ENCODE assay signal across 8 mouse cellular contexts in the genomic region with DNA sequence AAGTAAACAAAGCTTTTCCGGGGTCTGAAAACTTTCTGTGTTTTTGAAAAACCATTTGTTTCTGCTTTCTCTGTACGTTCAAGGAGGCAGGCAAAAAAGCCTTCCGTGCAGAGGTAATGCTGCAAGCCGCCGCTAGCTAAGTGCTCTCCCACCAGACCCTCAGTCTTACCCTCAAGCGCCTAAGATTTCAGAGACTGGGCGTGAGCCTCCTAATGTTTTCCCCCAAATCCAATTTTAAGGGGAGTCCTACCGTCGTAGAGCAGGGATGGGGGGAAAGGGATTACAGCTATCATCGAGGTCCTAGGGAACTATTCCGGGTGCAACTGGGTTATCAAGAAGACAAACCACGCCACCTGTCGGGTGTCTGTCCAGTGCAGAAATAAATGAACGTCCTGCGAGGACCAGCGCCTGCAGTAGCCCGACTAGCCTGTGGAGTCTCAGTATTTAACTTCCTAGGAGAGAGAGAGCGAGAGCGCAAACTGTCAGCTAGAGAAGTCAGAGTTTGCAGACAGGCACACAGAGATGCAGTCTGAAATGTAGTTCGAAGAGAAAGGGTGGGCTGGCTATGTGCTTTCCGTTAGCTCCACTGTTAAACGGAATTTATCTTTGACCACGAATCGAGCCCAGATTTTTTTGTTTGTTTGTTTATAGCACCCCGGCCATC. TPM values are rescaled to one million over a fixed set of nuclear protein-coding genes. Genes with fewer than 3 reads are reported as not detected.
DNase-seq lines count a peak whose midpoint lies in the region.

No protein-coding gene starts in this region.

- no peak overlapping the region for H3K27ac ChIP-seq in hindbrain, embryonic 10.5 days

- peaks cover 11% of the 10 kb centered on the region for H3K4me1 ChIP-seq in hindbrain, embryonic 10.5 days (replicated peaks)

- DNase-seq in MEL-GATA-1-ER (ENCODE audit: extremely low read depth, low read depth) = peak; percentile 71
- peak; percentile 55 for DNase-seq in cerebellum, adult 11-12 months
- DNase-seq in forelimb bud, embryonic 11.5 days (ENCODE audit: low read depth, low spot score) = peak; percentile 82
- DNase-seq in hindbrain, embryonic 10.5 days (ENCODE audit: low spot score) = peak; percentile 85
- peak; percentile 57 to 62 for DNase-seq in layer of hippocampus, postnatal 10 days (ENCODE audit: low spot score in 2 of 2)
- peak; percentile 92 for DNase-seq in lung, postnatal 36 days
- peak; percentile 91 for DNase-seq in retina, embryonic 14.5 days (ENCODE audit: low spot score)
- DNase-seq in thymus, postnatal 4 days = peak; percentile 63

- H3K4me3 ChIP-seq in hindbrain, embryonic 10.5 days = peak overlapping the region; percentile 57

- peaks cover 46% of the 10 kb centered on the region for H3K27me3 ChIP-seq in hindbrain, embryonic 10.5 days (ENCODE audit: insufficient read depth, poor library complexity, severe bottlenecking)

- no peaks in the 10 kb centered on the region for H3K36me3 ChIP-seq in hindbrain, embryonic 10.5 days

- H3K9me3 ChIP-seq in hindbrain, embryonic 10.5 days = no peaks in the 10 kb centered on the region

- WGBS in hindbrain, embryonic 10.5 days = under 1% methylated on average over 25 of the region's 25 CpGs

RNA-seq across cellular contexts. Expression of gene Wif1, which starts 0.5 kb away (rescaled TPM):
- polyA plus RNA-seq in hindbrain, embryonic 10.5 days (2016; fragmentation: Nextera tagmentation; extraction: Ambion mirVana) = 1.5 and 1.9 TPM in 2 replicates
- total RNA-seq in layer of hippocampus, postnatal 10 days (2021) = 1 to 10 TPM; 2.2 to 2.7 TPM

RNA-seq across cellular contexts. Expression of gene Lemd3, which starts 54.1 kb away (rescaled TPM):
- 2.3 and 2.6 TPM in 2 replicates for polyA plus RNA-seq in hindbrain, embryonic 10.5 days (2016; fragmentation: Nextera tagmentation; extraction: Ambion mirVana)
- 10 to 100 TPM; 30.7 to 32.8 TPM for total RNA-seq in layer of hippocampus, postnatal 10 days (2021)
